Mouse (Mus musculus): ENCODE measurements around the gene Sema4d.

Gene Sema4d

DNA sequence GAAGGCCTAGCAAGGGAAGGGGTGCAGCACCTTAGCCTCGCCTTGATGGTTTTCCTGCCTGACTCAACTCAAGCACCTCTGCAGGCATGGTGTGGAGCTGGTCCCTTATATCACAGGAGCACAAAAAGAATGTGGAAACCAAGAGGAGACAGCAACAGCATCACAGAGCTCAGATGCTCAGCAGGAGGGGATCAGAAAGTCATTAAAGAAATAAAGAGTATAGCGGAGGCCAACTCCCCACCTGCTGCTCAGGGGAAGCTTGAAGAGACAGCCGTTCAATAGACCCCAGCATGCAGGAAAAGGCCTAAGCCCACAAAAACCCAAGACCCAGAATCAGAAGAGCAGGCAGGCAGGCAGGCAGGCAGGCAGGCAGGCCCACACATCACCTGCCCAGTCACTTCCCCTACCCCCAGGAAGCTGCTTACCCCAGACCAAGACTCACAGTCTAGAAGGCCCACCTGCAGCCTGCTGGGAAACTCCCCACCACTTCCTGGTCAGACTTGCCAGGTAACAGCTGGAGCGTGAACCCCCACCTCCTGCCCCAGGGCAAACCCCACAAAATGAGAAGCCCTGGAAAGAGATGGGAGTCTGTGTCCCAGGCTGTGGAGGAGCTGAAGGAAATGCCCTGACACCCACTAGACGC lies 39.6 kb downstream of the Sema4d start:
- WGBS: 75% methylated on average over 5 of the region's 5 CpGs

DNA sequence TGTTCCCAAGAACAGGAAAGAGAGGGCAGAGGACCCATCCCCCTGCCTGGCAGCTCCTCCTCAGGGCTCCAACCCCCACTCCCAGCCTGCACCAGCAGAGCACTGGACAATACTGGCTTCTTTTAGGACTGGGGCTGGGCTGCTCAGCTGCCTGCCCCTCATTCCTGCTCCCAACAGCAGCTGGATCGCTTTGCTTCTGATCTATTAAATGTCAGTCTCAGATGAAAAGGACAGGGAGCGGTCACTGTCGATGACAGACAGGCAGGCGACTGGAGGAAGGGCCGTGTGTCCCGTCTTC lies 40.4 kb downstream of the Sema4d start:
- WGBS: 48% methylated on average over 6 of the region's 6 CpGs

DNA sequence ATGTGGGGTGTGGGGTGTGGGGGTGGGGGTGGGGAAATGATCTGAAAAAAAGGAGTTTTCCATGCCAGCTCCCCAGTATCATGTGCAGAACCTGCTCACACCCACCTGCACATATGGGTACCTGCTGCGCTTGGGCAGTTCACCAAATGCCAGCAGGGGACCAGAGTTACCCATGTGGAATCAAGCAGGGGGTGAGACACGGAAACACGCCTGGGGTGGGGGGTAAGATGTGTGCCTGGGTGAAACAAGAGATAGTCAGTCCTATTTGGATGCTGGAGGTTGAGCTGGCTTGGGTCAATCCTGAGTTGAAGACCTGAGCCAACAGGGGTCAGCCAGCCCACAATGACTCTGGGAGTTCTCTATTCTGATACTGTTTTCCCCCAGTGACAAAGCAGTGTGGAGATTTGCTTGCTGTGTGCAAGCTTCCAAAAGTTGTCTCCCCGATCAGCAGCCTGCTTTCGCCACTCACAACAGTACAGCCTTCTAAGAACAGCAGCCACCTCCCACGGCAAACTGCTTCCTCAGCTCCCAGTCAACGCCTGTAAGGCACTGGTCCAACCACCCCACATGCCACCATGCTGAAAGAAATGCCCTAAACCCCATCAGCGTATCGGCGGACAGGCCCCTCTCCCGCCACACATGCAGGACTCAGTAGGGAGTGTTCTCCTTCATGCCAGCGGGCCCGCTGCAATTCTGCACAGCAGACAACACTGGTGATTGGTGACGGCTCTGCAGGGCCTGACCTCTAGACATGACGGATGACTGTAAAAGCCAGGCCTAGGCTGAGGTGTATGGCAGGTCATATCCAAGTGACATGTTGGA lies 41.0 kb downstream of the Sema4d start:
- 33% methylated on average over 15 of the region's 15 CpGs for WGBS

DNA sequence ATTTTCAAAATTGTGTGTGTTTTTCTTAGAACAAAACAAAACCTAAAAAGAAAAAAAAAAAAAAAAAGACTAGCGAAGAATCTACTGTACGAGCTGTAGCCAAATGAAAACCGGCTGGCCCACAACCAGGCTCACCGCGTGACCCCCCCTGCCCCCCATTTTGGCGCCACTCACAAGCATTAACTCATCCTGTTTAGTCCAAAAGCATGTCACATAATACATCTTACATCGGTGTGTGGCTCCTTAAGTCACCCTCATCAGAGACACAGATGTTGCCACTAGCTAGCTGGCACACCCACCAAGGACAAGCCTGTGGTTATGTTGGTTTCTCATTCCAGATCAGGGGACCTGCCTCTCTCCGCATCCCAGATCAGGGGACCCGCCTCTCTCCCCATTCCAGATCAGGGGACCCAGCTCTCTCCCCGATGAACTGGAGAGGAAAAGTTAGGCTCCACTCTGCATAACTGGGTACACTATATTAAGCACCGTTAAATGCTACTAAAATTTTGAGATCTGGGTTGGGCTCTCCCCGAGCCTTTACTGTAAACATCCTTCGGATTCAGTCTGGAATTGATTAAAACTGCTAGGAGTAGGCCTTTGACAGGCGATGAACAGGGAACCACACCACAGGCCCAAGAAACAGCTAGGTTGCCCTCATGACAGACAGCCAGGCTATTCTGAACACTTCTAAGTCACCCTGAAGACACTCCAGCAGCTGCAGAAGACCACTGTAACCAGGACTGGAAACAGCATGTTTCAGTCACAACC lies 43.8 kb downstream of the Sema4d start:
- WGBS: 67% methylated on average over 14 of the region's 14 CpGs

DNA sequence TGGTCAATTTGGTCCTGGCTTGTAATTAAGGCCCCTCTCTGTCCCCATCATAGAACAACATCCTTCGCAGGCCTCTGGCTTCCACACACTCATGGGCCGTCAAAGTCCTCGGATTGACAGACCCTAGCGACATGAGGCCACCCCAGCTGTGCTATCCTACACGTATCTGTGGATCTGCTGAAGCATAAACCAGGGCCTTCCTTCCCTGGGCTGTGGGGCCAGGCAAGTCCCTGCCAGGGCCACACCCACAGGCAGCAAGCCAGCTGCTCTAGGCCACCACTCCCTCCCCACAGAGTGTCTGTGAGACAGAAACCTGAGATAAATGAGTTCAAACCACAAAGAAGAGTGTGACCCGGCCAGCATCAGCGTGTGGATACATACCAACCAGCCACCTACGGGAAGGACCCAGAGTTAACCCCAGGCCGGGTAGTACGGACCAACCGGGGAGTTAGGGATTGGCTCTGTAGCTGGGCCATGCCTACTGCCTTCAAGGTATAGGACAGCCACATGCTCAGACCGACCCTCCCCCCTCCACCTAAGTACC lies 45.5 kb downstream of the Sema4d start:
- 78% methylated on average over 12 of the region's 12 CpGs for WGBS

DNA sequence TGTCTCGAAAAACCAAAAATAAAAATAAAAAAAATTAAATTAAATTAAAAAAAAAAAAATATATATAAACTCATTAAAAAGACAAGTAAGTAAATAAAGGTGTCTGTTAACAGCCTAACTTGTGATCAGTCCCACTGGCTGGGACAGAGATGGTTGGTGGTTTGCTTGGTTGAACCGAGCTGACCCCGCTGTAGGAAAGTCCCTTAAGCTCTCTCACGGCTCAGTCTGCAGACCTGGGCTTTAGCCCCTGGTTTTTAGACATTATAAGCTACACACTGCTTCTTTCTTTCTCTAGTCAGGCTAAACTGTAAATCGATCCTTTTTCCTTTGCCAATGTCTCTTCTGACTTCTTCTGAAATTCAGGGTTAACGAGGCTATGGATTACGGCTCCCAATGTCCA lies 46.5 kb downstream of the Sema4d start:
- 86% methylated on average over 7 of the region's 7 CpGs for WGBS

DNA sequence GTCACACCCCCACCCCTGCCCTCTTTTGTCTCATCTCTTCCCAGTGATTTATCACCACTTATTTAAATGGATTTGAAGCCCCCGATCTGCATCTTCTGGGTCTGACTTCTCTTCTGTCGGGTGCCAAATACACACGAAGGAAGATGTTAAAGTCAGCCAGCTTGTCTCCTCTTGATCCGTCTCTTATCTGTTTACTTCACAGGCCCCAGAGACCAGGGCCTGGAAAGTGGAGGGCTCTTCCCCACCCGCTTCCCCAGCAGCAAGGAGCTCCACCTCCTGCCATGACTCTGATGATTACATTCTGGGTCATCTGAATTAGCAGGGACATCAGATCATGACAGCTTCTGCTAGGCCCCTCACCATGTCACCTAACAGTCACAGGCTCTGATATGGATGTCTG lies 47.7 kb downstream of the Sema4d start:
- WGBS: 73% methylated on average over 5 of the region's 5 CpGs

DNA sequence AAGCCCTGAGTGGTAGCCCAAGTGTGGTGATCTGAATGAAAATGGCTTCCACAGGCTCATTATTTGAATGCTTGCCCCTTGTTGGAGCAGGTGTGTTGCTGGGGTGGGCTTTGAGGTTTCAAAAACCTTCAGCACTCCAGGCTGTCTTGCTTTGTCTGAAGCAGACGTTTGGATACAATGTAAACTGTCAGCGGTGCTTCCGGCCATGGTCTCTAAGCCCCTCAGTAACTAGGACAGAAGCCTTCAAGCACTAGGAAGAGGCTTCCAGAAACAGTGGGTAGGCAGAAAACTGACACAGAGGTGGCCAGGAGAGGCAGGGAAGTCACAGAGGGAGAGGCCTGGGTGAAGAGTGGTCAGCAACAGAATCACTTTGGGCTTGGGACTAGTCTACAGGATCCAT lies 49.7 kb downstream of the Sema4d start:
- 68% methylated on average over 3 of the region's 3 CpGs for WGBS

DNA sequence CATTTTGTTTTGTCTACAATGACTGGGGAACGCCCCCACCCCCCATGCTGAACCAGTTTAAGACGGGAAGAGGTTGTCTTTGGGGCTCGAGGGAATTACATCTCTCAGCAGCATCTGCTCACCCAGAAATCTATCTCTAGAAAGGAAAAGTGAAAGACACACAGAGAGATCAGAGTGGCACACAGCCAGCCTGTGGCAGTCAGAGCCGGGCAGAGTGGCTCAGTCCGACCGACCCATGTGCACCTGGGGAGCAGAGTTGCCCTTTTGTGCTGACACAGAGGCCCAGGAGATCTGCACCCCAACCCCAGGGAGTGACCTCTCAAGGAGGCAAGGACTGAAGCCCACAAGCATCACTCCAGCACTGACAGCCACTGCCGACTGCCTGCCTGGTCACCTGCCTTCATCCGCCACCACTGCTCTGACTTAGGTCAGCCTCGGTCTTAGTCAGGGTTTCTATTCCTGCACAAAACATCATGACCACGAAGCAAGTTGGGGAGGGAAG lies 50.9 kb downstream of the Sema4d start:
- 54% methylated on average over 10 of the region's 10 CpGs for WGBS

DNA sequence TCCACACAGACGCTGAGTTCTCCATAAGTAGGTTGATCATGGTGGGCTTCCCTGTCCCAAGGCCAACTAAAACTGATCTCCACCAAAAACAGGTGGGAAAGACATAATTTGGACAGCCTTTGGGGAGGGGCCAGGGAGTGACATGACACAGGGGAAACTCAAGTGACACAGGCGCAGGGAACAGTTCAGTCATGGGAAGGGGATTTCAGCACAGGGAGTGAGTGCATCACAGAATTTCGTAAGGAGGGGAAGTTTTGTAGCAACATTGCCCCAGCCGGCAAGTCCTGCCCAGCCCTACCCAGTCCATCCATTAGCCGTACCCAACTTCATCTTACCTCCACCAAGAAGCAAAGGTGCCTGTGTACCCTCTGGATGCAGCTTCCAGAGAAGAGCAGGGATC lies 52.8 kb downstream of the Sema4d start:
- WGBS: 87% methylated on average over 5 of the region's 5 CpGs

DNA sequence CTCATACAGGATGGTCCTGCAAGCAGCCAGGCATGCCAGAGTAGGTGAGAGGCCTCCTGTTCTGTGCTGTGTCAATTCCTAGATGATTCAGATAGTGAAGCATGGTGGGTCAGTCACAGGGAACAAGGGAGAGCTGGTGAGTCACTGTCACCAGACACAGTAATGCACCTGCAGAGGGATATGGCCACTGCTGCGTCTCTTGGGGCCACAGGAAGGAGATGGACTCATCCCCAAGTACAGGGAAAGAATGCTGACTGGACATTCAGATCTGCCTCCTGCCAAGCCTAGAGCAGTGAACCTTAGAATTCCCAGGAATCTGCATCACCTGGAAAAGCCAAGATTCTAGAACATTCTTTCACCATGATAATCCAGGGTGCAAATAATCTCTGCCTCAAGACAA lies 53.8 kb downstream of the Sema4d start:
- WGBS: 87% methylated on average over 1 of the region's 1 CpGs

DNA sequence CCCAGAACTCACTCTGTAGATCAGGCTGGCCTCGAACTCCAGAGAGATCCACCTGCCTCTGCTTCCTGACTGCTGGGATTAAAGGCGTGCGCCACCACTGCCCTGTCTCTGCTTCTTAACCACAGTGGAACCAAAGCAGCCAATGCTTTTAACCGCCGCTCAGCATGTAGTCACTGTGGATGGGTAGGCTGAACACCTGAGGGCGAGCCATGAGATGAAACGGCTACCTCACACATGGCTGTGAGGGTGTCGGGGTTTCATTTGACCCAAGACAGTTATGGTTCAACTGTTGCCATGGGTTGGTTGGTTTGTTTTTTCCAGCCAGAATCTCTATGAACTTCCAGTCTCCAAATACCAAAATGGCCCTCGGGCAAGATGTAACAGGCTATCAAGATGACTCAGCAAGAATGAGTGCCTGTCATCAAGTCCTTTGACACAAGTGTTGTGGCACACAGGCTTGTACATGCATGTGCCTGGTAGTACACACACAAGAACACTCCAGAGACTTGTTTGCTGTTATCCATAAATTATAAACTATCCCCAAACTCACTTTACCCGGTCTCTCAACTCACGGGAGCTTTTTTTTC lies 54.9 kb downstream of the Sema4d start:
- WGBS: 96% methylated on average over 11 of the region's 11 CpGs

DNA sequence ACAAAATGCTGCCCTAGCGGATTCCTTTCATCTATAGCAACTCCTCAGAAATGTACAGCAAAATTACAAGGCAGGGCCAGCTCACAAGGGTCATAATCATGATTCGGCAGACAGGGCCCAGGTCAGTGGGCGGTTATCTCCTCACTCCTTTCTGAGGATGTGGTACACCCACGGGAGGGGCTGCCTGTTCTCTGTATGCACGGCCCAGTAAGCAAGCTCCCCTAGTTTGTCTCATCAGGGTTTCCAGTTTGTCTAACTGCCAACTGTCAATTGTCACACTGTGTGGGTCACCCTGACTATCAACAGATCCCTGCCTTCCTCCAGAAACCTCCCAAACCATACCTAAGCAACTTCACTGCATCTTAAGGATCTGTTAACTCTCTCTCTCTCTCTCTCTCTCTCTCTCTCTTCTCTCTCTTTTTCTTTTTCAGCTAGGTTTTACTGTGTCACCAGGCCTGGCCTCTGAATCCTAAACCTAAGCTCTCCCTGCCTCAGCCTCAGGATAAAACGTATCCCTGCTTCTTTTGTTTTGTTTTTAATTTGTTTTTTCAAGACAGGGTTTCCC lies 55.5 kb downstream of the Sema4d start:
- WGBS: 67% methylated on average over 6 of the region's 6 CpGs

DNA sequence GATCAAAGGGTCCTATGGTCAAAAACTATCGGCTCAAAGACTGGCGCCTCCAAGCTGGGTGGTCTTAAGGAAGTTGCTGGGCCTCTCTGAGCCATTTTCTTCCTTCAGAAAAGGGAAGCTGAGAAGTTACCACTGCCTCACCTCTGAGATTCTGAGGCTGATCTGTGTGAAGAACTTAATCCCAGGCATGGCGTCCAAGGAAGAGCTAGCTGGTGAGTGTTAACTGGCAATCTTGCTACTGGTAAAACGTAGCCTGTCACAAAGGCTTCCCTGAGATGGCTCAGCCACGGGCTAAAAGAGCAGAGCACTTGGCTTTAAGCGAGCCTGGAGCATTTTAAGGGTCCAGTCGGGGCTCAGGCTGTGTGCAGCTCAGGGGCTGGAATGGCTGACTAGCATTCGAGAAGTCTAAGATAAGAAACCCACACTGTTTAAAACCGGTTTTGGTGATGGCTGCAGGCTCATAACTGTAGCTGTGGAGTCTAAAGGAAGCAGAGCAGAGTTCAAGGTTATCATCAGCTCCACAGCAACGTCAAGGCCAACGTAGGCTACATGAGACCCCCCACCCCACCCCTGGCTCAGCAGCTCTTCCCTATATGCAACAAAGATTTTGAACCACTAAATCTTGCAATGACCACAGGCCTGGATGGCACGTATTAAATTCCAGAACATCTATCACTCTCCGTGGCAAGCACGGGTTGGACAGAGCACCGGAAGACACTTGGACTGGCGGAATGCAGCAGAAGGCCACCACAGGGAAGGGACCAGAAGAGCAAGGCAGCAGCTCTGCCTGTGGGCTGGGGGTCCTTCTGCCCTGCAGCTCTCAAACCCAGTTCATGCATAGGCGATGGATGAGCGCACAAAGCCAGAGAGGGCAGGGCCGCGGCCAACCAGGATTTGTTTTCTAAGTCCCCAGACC lies 56.3 kb downstream of the Sema4d start:
- WGBS: 76% methylated on average over 20 of the region's 20 CpGs

DNA sequence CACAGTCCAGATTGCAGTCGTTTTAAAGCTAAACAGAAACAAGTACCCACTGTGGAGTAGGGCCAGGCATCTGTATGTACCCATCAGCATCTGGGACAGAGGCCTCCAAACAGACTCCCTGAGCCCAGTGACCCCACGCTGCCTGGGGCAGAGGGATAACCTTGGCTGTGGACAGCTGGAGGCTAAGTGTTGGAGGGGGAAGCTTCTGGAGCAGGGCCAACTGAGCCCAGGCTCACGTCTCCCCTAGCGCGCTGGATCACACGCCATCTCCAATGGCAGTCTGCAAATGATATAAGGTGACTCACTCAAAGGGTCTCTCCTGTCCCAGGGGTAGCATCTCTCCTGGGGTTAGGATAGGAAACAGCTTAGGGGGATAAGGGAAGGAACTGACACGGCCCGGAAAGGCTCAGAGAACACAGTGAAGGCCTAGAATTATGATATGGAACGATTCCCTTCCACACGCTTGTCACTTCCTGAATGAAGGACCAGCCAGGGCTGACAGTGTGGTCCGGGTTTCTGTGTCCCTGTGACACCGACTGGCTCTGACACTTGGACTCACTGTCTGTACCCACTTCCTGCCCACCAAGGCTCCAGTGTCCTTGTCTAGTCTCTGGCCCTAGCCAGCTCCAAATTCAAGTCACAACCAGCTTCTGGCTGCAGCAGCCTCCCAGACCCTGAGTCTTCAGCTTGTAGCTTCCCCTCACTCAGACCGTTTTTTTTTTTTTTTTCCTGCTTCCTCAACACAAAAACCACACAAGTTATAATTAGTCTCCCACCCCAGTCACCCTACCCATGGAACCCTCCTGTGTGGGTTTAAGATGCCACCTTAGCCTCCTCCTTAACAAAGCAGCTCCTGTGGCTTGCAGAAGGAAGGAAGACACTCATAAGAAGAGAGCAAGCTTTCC lies 57.3 kb downstream of the Sema4d start:
- WGBS: 55% methylated on average over 13 of the region's 13 CpGs

DNA sequence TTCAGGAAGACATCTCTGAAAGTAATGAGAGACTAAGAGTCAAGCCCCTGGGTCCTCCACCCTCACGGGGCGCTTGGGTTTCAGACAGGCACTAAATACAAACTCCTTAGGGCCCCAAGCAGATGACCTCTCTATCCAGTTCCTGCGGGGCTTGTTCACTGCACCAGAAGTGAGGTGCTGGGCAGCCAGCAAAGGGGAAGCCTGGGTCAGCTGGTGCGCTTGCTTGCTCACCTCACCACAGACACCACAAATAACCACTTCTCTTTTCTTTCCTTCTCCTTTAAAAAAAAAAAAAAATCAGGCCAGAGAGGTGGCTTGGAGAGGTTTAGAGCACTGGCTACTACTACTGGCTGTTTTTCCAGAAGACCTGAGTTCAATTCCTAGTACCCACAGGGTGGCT lies 59.0 kb downstream of the Sema4d start:
- 88% methylated on average over 4 of the region's 4 CpGs for WGBS

DNA sequence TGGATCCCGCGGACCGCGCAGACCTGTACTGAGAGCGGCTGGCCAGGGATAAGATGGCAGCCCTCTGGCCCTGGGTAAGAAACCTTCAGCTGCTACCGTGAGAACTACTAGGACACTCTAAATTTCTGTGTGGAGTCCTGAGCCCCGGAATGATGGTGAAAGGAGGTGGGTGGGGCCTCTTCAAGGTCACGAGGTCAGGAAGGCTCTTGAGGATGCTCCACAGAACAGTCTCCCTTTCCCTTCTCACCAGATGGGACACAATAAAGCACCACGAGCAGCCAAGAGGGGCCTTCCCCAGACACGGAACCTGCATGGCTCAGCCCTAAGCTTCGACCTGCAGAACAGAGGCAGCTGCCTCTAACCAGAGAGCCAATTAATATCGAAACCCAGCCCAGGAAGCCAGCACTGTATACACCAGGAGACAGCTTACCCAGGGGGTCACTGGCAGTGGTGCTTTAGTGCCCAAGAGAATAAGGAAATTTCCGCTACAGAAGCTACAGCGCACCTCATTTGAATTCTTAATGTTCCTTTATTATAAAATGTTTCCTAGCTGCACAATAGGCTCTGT lies 61.4 kb downstream of the Sema4d start:
- WGBS: 75% methylated on average over 14 of the region's 14 CpGs

DNA sequence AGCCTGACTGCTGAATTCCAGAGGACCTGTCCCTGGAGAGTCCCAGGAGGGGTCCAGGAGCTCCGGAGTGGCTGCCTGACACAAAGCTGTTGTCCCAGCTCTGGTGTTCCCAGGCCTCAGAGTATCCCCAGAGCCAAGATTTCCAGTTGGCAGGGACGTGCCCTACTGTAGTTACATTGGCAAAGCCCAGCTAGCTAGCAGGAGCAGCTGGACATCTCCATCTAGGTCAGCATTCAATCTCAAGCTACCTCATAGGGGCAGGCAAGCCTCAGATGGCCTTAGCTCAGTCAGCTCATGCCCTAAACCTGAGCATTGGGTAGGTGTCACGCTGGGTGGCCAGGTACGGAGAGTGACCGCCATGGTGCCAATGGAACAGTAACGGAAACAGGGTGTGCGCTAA lies 62.1 kb downstream of the Sema4d start:
- WGBS: 68% methylated on average over 7 of the region's 7 CpGs

DNA sequence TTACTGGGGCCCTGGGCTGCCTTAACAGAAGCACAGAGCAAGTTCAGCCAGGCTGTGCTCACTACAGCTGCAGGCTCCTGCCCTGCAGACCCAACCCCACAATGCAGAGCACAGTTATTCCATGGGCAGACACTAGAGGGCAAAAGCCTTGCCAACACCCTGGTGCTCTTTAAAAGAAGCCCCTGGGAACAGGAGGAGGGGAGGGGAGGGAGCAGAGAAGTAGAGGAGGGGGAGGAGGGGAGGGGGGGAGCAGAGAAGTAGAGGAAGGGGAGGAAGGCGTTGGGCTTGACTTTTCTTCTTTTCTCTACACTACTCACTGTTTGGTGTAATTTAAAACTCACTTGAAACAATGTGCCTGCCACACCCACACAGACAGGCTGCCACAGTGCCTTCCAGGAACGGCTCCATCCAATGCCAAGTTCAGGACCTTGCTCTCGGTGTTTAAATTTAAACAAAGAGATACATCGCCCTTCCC lies 63.6 kb downstream of the Sema4d start:
- 17% methylated on average over 4 of the region's 4 CpGs for WGBS
